Mouse (Mus musculus) splenic B cell, adult 2 months (primary cell): ENCODE data around the gene Obox1.
"Not testable (repeated sequence)": the region's sequence is repeated elsewhere in the genome, so short reads cannot be mapped to it uniquely, and the experiment has no call there.

Experiments
- DNase-seq: peaks from one replicate; pipeline ENCODE4 v3.0.0-alpha.2; 2011; ENCODE audit warnings: low read depth, low spot score
- H3K27me3 ChIP-seq: 2 replicates; pipeline ENCODE4 v1.6.1; 2012; ENCODE audit warnings: mild to moderate bottlenecking, low read length, moderate library complexity, mixed read lengths; ENCODE audit not compliant: control insufficient read depth, poor library complexity, insufficient read depth, severe bottlenecking
- H3K36me3 ChIP-seq: 2 replicates; pipeline ENCODE4 v1.6.1; 2012; ENCODE audit warnings: mild to moderate bottlenecking, low read length, moderate library complexity, mixed read lengths; ENCODE audit not compliant: control insufficient read depth, poor library complexity, insufficient read depth, severe bottlenecking

Gene Obox1

DNA sequence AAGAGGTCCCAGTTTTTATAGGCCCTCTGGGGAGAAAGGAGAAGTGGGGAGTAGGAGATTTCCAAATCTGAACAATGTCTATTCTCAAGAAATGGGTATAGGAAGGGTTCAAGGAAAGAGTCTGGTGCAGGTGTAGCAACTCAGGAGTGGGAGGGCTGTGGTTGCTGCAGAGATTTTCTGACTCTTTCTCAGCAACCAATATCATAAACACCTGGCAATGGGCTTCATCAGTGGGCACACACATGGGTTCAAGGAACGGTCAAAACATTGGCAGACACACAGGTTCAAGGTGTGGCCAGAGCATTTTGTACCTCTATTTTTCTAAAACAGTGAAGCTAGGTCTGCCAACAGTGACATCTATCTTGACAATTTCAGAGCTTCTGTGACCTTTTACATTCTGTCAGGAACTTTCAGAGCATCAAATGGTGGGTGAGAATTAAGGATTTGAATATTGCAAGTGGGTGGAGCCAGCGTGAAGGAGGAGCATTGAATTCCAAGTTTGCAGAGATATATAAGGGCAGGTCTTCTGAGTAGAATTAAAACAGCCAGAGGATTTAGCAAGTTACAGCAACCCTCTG is at the start of gene Obox1, which contains the start of gene Obox2:
Gene Obox1 (plus strand): TSS at position 528 of the 578 bp plus-strand sequence.
Gene Obox2 (plus strand): TSS at position 301 of the 578 bp plus-strand sequence.
- not testable (repeated sequence) for DNase-seq, H3K27me3 ChIP-seq

DNA sequence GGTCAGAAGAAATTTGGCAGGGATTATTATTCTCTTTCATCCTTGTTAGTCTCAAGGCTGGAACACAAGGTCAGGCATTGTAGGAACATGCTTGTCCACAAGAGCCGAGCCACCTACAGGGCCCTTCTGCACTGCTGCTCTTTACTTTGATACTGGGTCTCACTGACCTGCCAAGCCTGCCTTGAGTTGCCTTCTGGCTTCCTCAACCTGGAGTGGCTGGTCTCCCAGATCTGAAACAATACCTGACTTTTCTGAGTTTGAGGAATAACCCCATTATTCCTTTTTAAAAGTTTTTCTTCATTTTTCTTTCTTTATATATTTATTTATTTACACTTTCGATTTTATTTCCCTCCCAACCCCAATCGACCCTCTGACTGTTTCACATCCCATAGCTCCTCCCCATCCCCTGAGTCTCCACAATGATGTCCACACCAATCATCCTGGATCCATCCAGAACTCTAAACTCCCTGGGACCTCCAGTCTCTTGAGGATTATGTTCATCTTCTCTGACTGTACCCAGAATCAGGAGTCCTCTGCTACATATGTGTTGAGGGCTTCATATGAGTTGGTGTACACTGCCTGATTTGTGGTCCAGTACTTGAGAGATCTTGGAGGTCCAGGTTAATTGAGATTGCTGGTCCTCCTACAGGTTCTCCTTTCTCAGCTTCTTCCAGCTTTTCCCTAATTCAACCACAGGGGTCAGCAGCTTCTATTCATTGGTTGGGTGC is 10.6 kb downstream of the Obox1 start:
- not testable (repeated sequence) for H3K36me3 ChIP-seq, DNase-seq, H3K27me3 ChIP-seq

More for the DNA sequence above, at the start of gene Obox1, which contains the start of gene Obox2:
- not testable (repeated sequence) for H3K36me3 ChIP-seq

DNA sequence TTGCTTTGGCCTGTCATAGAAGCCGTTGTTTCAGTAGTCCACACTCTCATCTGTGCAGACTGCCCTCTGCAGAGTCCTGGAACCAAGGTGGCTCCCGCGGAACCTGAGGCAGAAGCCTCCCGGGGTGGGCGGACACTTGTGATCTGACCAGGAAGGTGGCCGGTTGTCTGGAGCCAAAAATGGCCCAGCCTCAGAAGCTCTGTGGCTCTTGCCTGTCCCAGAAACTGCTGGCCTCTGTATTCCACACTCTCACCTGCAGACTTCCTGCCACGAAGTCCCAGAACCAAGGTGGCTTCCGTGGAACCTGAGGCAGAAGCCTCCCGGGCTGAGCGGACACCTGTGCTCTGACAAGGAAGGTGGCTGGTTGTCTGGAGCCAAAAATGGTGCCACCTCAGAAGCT is 18.1 kb downstream of the Obox1 start:
- DNase-seq, H3K27me3 ChIP-seq, H3K36me3 ChIP-seq: not testable (repeated sequence)

DNA sequence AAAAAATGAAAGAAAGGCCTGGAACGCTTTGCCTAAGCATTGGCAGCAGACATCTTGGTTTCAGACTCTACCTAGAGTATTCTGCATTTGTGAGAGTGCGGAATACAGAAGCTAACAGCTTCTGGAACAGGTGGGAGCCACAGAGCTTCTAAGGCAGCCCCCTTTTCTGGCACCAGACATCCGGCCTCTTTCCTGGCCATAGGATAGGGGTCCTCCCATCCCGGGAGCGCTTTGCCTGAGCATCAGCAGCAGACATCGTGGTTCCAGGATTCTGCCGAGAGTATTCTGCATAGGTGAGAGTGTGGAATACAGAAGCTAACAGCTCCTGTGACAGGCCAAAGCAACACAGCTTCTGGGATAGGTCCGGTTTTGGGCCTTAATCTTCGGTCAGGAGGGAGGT is 29.3 kb downstream of the Obox1 start:
- DNase-seq, H3K27me3 ChIP-seq, H3K36me3 ChIP-seq: not testable (repeated sequence)

DNA sequence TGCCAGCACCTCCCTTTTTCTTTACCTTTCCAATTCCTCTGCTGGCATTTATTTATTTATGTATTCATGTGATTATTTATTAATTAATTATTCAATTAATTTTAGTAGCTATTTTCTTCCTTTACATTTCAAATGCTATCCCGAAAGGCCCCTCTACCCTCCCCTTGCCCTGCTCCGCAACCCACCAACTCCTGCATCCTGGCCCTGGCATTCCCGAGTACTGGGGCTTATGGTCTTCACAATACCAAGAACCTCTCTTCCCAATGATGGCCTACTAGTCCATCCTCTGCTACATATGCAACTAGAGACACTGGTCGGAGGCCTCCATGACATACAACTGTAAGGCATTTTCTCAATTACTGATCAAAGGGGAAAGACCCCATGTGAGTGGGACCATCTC is 36.8 kb downstream of the Obox1 start:
- not testable (repeated sequence) for DNase-seq, H3K27me3 ChIP-seq, H3K36me3 ChIP-seq

DNA sequence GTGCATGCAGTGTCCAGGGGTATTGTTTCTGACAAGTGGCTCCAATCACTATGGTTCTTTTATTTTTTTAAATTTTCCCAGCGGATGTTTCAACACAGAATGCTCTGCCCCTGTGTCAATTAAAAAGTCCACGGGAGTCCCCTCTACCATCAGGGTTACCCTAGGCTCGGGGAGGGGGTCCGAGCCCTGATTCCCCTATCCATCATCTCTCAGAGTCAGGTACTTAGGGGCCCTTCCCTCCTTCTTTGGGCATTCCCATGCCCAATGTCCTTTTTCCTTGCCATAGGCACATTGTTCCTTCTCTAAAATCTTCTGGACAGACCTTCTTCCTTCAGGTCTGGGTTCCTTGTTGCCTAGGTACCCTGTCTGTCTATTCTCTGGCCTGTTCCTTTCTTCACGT is 120.7 kb downstream of the Obox1 start:
- not testable (repeated sequence) for H3K27me3 ChIP-seq, DNase-seq, H3K36me3 ChIP-seq
